Mouse (Mus musculus): Measurements from ENCODE around the gene Lgalsl.

Lgalsl gene

GRCm38 (mm10) chr11:20830686-20831505 lies at the start of gene Lgalsl:
Gene Lgalsl (minus strand): TSS chr11:20831056.
- peak; percentile 36 for DNase-seq (ENCODE audit: low spot score)

DNA sequence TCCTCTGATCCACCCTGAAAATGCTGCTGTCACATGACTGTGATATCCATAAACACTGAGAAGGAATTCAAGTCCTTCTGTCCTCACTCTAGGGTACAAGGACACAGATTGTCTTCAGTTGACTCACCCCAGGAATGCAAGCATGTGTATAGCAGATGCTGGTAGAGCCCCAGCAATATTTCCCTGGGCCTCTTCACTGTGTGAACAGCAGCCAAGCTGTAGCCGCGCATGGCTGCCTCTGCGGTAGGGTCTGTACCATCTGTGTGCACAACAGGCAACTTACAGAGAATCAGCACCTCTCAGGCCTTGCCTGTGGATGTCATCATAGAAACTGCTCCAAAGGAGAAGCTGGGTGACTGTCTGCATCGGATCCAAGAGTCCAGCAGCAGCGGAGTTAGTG lies 47.8 kb upstream of the Lgalsl start:
- DNase-seq (ENCODE audit: low spot score) = no peak

GRCm38 (mm10) chr11:20877578-20878096 lies 46.8 kb upstream of the Lgalsl start:
- DNase-seq (ENCODE audit: low spot score) = no peak

- DNase-seq (ENCODE audit: low spot score) = no peak
These were observed 42.5 kb upstream of the Lgalsl start for GRCm38 (mm10) chr11:20873386-20873785.

DNA sequence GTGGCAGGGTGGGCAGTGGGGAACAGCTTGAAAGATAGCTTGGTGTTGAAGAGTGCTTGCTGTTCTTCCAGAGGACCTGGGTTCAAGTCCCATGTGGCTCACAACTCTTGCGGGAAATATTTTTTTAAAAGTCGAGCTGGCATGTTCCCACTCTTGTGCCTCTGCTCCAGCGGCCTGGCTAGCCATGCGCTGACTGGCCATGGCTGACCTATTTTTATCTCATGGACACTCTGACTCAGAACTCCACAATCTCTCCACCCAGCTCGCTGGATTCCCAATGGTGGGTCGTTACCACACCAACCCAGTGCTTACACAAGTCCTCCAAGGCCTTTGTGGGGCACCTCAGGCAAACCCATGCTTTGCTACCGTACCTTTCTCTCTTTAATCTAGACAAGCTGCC lies 42.1 kb upstream of the Lgalsl start:
- no peak for DNase-seq (ENCODE audit: low spot score)

DNA sequence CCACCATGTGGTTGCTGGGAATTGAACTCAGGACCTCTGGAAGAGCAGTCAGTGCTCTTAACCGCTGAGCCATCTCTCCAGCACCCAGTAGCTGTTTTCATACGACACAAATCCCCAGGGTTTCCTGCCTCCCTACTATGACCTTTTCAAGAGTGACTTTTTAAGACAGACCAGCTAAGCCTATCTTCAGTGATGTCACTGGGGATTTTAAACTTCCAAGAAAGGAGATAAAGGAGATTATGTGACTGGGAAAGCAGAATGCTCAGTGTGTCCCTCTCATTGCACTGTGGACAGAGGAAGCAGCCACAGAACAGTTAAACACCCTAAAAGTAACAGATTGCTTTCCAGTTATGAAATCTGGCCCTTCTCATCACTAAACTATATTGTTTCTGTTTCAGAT lies 41.6 kb upstream of the Lgalsl start:
- no peak for DNase-seq (ENCODE audit: low spot score)

- no peak for DNase-seq (ENCODE audit: low spot score)
These were observed 39.1 kb upstream of the Lgalsl start for GRCm38 (mm10) chr11:20869927-20870326.

DNA sequence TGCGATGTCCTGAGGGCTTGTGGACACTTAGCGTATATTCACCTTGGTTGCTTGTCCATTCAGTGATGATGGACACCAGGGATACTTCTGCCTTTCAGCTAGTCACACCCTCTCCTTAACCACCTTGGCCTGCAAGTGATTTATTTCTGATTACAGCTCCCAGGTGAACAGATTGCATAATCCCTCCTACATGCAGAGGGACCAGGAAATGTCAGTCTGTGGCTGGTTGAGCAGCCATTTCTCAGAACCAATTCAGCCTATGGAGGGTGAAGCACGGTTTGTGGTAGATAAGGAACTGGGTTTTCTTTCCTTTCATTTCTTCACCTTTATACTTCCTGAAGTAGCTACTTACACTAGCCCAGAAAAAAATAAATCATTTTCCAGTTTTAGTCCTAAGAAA lies 34.6 kb upstream of the Lgalsl start:
- DNase-seq (ENCODE audit: low spot score) = no peak

- no peak for DNase-seq (ENCODE audit: low spot score)
These were observed 33.8 kb upstream of the Lgalsl start for GRCm38 (mm10) chr11:20864647-20865046.

- no peak for DNase-seq (ENCODE audit: low spot score)
These were observed 31.2 kb upstream of the Lgalsl start for GRCm38 (mm10) chr11:20862101-20862500.

DNA sequence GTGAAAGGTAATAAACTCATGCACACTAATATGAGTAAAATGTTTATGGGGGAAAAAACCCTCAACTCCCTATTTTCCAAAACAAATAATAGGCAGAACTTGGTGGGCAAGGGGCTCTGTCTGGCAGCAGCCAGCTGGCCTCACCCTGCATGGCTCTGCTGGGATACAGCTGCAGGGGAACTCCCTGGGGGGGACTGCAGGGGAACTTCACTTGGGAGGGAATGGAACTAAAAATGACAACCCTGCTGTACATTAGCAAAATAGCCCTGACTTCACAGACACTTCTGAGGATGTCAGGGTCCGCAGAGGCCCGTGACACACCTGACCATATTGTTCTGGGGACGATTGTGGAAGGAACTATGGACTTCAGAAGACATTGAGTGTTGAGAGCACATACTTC lies 29.5 kb upstream of the Lgalsl start:
- DNase-seq (ENCODE audit: low spot score) = no peak

GRCm38 (mm10) chr11:20859858-20860257 lies 29.0 kb upstream of the Lgalsl start:
- DNase-seq (ENCODE audit: low spot score) = no peak

GRCm38 (mm10) chr11:20858921-20859668 lies 28.2 kb upstream of the Lgalsl start:
- no peak for DNase-seq (ENCODE audit: low spot score)

GRCm38 (mm10) chr11:20857921-20858320 lies 27.1 kb upstream of the Lgalsl start:
- no peak for DNase-seq (ENCODE audit: low spot score)

- DNase-seq (ENCODE audit: low spot score) = no peak
These were observed 23.3 kb upstream of the Lgalsl start for GRCm38 (mm10) chr11:20854032-20854741.

DNA sequence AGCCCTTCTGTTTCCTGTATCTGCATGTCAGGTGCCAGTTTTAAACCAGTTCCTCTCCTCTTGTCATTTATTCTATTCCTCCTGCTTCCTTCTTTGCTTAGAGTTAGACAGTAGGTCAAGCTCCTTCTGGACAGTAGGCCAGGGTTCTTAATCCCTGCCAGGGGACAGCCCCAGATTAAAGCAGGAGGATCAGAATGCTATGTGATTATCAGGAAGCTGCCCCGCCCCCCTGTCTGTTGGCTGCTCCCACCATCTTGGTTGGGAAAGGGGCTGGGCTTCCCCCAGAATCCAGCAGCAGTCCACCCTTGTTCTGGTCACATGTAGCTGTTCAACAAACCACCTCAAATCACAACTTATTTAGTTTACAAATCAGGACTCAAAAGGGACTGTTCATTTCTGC lies 19.3 kb upstream of the Lgalsl start:
- DNase-seq (ENCODE audit: low spot score) = no peak

DNA sequence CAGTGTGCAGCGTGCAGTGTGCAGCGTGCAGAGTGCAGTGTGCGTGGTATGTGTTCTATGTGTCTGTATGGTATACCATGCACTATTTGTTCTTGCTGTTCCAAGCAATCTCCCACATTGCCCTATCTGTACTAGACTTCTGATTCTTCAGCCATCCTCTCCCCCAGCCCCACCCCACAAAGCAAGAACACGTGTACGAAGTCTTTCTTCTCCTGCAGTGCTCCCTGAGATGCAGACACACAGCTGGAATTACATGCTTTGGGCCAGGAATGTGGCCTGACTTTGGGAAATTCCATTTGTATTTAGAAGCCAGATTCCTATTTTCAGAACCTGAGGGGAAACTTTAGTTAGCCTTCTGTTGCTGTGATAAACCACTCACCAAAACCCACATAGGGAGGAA lies 18.5 kb upstream of the Lgalsl start:
- no peak for DNase-seq (ENCODE audit: low spot score)

DNA sequence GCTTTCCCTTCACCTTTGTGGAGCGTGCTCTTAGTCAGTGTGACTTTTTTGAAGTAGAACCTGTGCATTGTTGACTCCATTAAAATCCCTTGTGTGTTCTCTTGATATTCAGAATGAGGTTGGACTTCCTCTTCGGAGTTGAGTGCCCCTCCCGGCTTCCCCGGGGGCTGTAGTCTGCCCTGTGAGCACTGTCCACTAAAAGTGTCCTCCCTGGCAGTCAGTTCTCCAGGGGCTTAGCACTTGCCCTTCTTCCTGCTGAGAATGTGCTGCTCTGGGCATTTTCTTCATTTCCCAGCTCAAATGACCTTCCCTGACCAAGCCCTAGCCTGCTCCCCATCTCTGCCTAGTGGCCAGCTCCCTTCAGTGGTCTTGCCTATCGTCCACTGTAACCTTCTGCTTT lies 6.5 kb upstream of the Lgalsl start:
- DNase-seq (ENCODE audit: low spot score) = no peak

DNA sequence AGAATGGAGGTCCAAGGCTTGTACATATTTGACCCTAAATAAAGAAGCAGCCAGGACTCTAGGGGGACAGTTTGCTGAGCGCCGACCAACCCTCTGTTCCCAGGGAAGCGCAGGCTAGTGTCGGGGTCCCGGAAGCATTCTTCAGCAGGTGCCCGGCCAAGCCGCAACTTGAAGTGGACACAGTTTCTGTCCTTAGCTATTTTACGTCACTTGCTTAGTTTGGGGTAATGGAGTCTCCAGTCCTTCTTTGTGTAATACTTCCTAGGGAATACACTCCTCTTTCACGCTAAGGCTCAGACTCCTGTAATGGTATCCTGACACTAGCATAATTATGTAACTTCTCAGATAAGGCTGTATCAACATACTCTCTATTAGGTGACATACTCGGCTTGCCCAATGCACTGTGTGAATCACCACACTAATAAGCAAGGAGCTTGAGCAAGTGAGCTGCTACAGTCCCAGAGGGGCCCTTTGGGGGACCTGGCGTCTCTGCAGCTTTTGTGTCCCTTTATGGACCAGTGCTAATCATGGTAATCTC lies 813 bp upstream of the Lgalsl start:
- no peak for DNase-seq (ENCODE audit: low spot score)

- no peak for DNase-seq (ENCODE audit: low spot score)
These were observed 717 bp downstream of the Lgalsl start for GRCm38 (mm10) chr11:20829993-20830685.

- no peak for DNase-seq (ENCODE audit: low spot score)
These were observed 1.7 kb downstream of the Lgalsl start for GRCm38 (mm10) chr11:20829056-20829686.
